In genomic region chr4:106862767-106863370, GRCm38 (mm10) we compare ENCODE assay signal across 10 mouse cellular contexts. TPM values are rescaled to one million over a fixed set of nuclear protein-coding genes. Genes with fewer than 3 reads are reported as not detected.
A peak's percentile ranks its signal among the peaks of the same experiment; 100 is the strongest.
DNase-seq lines count a peak whose midpoint lies in the region; ATAC-seq lines count a peak whose summit lies in the region.
"Had no signal": no experiment of that assay in that cellular context is flagged by ENCODE, and none has a peak within 500 bp of the region (broad histone marks: within the 10 kb centered on the region; RNA-seq: fewer than 3 reads in every experiment).

No protein-coding gene starts in this region.

- no peak overlapping the region for H3K9ac ChIP-seq in heart, embryonic 15.5 days
- peak overlapping the region; percentile 12; the same call in 1 of the 2 replicates for H3K9ac ChIP-seq in lung, embryonic 16.5 days (ENCODE audit: low read length)
- no peak overlapping the region; the same call in 1 of the 2 replicates for H3K9ac ChIP-seq in limb, embryonic 12.5 days (replicated peaks)

- H3K4me1 ChIP-seq in heart, embryonic 15.5 days (replicated peaks): peaks cover 46% of the 10 kb centered on the region
- H3K4me1 ChIP-seq in lung, embryonic 16.5 days (replicated peaks; ENCODE audit: control insufficient read depth, insufficient read depth, low read length): peaks cover 46% of the 10 kb centered on the region
- H3K4me1 ChIP-seq in limb, embryonic 12.5 days (replicated peaks): peaks cover 87% of the 10 kb centered on the region

- no peaks in the 10 kb centered on the region for H3K9me3 ChIP-seq in heart, embryonic 15.5 days (replicated peaks)
- H3K9me3 ChIP-seq in lung, embryonic 16.5 days (ENCODE audit: control insufficient read depth, low read length): no peaks in the 10 kb centered on the region
- no peaks in the 10 kb centered on the region for H3K9me3 ChIP-seq in limb, embryonic 12.5 days

- H3K4me3 ChIP-seq in heart, embryonic 15.5 days: no peak overlapping the region
- no peak overlapping the region for H3K4me3 ChIP-seq in lung, embryonic 16.5 days (ENCODE audit: low read length)
- no peak overlapping the region for H3K4me3 ChIP-seq in limb, embryonic 12.5 days (replicated peaks)

- H3K4me2 ChIP-seq in heart, embryonic 15.5 days: no peak overlapping the region
- H3K4me2 ChIP-seq in lung, embryonic 16.5 days (ENCODE audit: low read depth, low read length): no peak overlapping the region
- no peak overlapping the region for H3K4me2 ChIP-seq in limb, embryonic 12.5 days

- WGBS in heart, embryonic 15.5 days: 56% methylated on average over 3 of the region's 3 CpGs
- WGBS in lung, embryonic 16.5 days: 50% methylated on average over 3 of the region's 3 CpGs
- 40% methylated on average over 3 of the region's 3 CpGs for WGBS in limb, embryonic 12.5 days

- peak overlapping the region; percentile 52; the same call in 1 of the 2 replicates for H3K27ac ChIP-seq in heart, embryonic 15.5 days
- H3K27ac ChIP-seq in lung, embryonic 16.5 days (ENCODE audit: low read length): peak overlapping the region; percentile 33
- H3K27ac ChIP-seq in limb, embryonic 12.5 days: peak overlapping the region; percentile 66

- no peak for DNase-seq in heart, postnatal 4 days
- no peak for DNase-seq in lung, postnatal 4 days
- DNase-seq in R1 (ENCODE audit: low read depth, low spot score): peak; percentile 53
- no peak for DNase-seq in cerebellum, adult 18-20 months
- DNase-seq: cerebellum, postnatal 25 days; left cerebral cortex, postnatal 4 days; thymus, postnatal 25 days had no signal

- no peak for ATAC-seq in heart, embryonic 15.5 days (replicated peaks; ENCODE audit: insufficient number of reproducible peaks, insufficient read depth, low FRiP score, low read depth)
- no peak for ATAC-seq in lung, embryonic 16.5 days (ENCODE audit: low read depth)
- no peak for ATAC-seq in limb, embryonic 12.5 days (ENCODE audit: insufficient number of reproducible peaks, insufficient read depth, low FRiP score, low TSS enrichment, low read depth)

- no peaks in the 10 kb centered on the region for H3K36me3 ChIP-seq in heart, embryonic 15.5 days
- H3K36me3 ChIP-seq in lung, embryonic 16.5 days (ENCODE audit: control insufficient read depth, insufficient read depth, low read length): no peaks in the 10 kb centered on the region
- H3K36me3 ChIP-seq in limb, embryonic 12.5 days: no peaks in the 10 kb centered on the region

- no peaks in the 10 kb centered on the region for H3K27me3 ChIP-seq in heart, embryonic 15.5 days
- H3K27me3 ChIP-seq in lung, embryonic 16.5 days (ENCODE audit: control insufficient read depth, insufficient read depth, low read depth, low read length): no peaks in the 10 kb centered on the region
- no peaks in the 10 kb centered on the region for H3K27me3 ChIP-seq in limb, embryonic 12.5 days

RNA-seq across cellular contexts. Expression of gene Ssbp3, which starts 47.6 kb away (rescaled TPM):
- polyA plus RNA-seq in heart, embryonic 15.5 days (2015; fragmentation: Nextera tagmentation; extraction: Ambion mirVana): 53.3 and 69.1 TPM in 2 replicates
- total RNA-seq in heart, postnatal 4 days (2021): 10 to 100 TPM; 55.3 to 58.7 TPM
- 49.5 and 61.7 TPM in 2 replicates for polyA plus RNA-seq in lung, embryonic 16.5 days (2015; fragmentation: Nextera tagmentation; extraction: Ambion mirVana)
- polyA plus RNA-seq in limb, embryonic 12.5 days (2016; fragmentation: Nextera tagmentation; extraction: Ambion mirVana): 278 and 295 TPM in 2 replicates

RNA-seq across cellular contexts. Expression of gene Acot11, which starts 58.1 kb away (rescaled TPM):
- 6.1 and 6.4 TPM in 2 replicates for polyA plus RNA-seq in heart, embryonic 15.5 days (2015; fragmentation: Nextera tagmentation; extraction: Ambion mirVana)
- total RNA-seq in heart, postnatal 4 days (2021): 10 to 100 TPM; 12.7 to 13.7 TPM
- 2.1 and 2.4 TPM in 2 replicates for polyA plus RNA-seq in lung, embryonic 16.5 days (2015; fragmentation: Nextera tagmentation; extraction: Ambion mirVana)
- 4.6 and 6.8 TPM in 2 replicates for polyA plus RNA-seq in limb, embryonic 12.5 days (2016; fragmentation: Nextera tagmentation; extraction: Ambion mirVana)
